Mouse (Mus musculus) adrenal gland, postnatal 36 days (tissue): ENCODE data around the gene Thrb. TPM values are rescaled to one million over a fixed set of nuclear protein-coding genes. Genes with fewer than 3 reads are reported as not detected.

Experiments
- DNase-seq, 2 experiments: peaks; one replicate each; pipeline ENCODE4 v3.0.0; 2021; ENCODE audit warnings: mixed read lengths in 1 of 2
- total RNA-seq, 2 experiments: library from RNA; stranded (reverse); gene quantifications; 2 replicates each; pipeline ENCODE4 v1.2.3; 2021

Thrb gene
- total RNA-seq, 2 experiments from 2014 or later: 26.5 to 102 TPM

- DNase-seq: no peak
Measured at GRCm38 (mm10) chr14:17713297-17713904, 53.3 kb downstream of the Thrb start.

GRCm38 (mm10) chr14:17719494-17719893 lies 59.4 kb downstream of the Thrb start:
- DNase-seq: no peak

- no peak for DNase-seq
Measured at GRCm38 (mm10) chr14:17722824-17723445, 62.9 kb downstream of the Thrb start.

GRCm38 (mm10) chr14:17724577-17724976 lies 64.5 kb downstream of the Thrb start:
- DNase-seq: no peak

- no peak for DNase-seq
Measured at GRCm38 (mm10) chr14:17726906-17727305, 66.8 kb downstream of the Thrb start.

GRCm38 (mm10) chr14:17727878-17728277 lies 67.8 kb downstream of the Thrb start:
- no peak for DNase-seq

- no peak for DNase-seq
Measured at GRCm38 (mm10) chr14:17728889-17729288, 68.8 kb downstream of the Thrb start.

GRCm38 (mm10) chr14:17731020-17731419 lies 71.0 kb downstream of the Thrb start:
- no peak for DNase-seq

- DNase-seq: no peak
Measured at GRCm38 (mm10) chr14:17733077-17733778, 73.2 kb downstream of the Thrb start.

GRCm38 (mm10) chr14:17733779-17734137 lies 73.7 kb downstream of the Thrb start:
- DNase-seq: no peak

GRCm38 (mm10) chr14:17735440-17735839 lies 75.4 kb downstream of the Thrb start:
- DNase-seq: no peak

GRCm38 (mm10) chr14:17740903-17741302 lies 80.8 kb downstream of the Thrb start:
- no peak for DNase-seq

- DNase-seq: no peak
Measured at GRCm38 (mm10) chr14:17742264-17742663, 82.2 kb downstream of the Thrb start.

GRCm38 (mm10) chr14:17742902-17743712 lies 83.0 kb downstream of the Thrb start:
- peak; percentile 49 to 64 for DNase-seq

- DNase-seq: no peak
Measured at GRCm38 (mm10) chr14:17743713-17744158, 83.7 kb downstream of the Thrb start.

- peak; percentile 35 to 47 for DNase-seq
Measured at GRCm38 (mm10) chr14:17747922-17748321, 87.9 kb downstream of the Thrb start.

GRCm38 (mm10) chr14:17748945-17749344 lies 88.9 kb downstream of the Thrb start:
- no peak for DNase-seq

- DNase-seq: no peak
Measured at GRCm38 (mm10) chr14:17751911-17752310, 91.8 kb downstream of the Thrb start.

GRCm38 (mm10) chr14:17753429-17753828 lies 93.4 kb downstream of the Thrb start:
- no peak for DNase-seq

GRCm38 (mm10) chr14:17756732-17757131 lies 96.7 kb downstream of the Thrb start:
- DNase-seq: no peak

GRCm38 (mm10) chr14:17767987-17768386 lies 107.9 kb downstream of the Thrb start:
- no peak for DNase-seq

GRCm38 (mm10) chr14:17774404-17774803 lies 114.3 kb downstream of the Thrb start:
- peak in 1 of 2 experiments; percentile 18 for DNase-seq

GRCm38 (mm10) chr14:17781921-17782320 lies 121.9 kb downstream of the Thrb start:
- DNase-seq: no peak
